Mouse (Mus musculus) embryonic stem cell, embryonic (primary cell): Measurements from ENCODE around the gene Slc35a2.

Experiments used
- CTCF ChIA-PET, 4 experiments: fragments of 300-600 bp in 2 of 4; fragments of 350-600 bp in 2 of 4; sonication (Branson Sonifier 250); formaldehyde crosslinking; loops; one replicate each; lab custom pipeline; 2022; ENCODE audit warnings: inconsistent platforms in 2 of 4; lab: Charles Lee
- POLR2A ChIA-PET, 4 experiments: fragments of 300-600 bp in 2 of 4; fragments of 350-600 bp in 2 of 4; sonication (Branson Sonifier 250); formaldehyde crosslinking; loops; one replicate each; lab custom pipeline; 2022; ENCODE audit warnings: antibody characterized with exemption in 4 of 4, inconsistent platforms in 1 of 4; lab: Charles Lee

The Slc35a2 gene

GRCm38 (mm10) chrX:7936874-7937273, 53.0 kb downstream of the Slc35a2 start:
- CTCF ChIA-PET: interaction anchor here (0.5 to 1.9 kb wide), 17 partner anchors 8 to 184 kb away, joined by 3 to 16 read pairs (median 5); partner anchors contain the start of genes Hdac6 (in 2 of the 4) and Eras (in 1 of the 4)

GRCm38 (mm10) chrX:7937667-7938066, 53.8 kb downstream of the Slc35a2 start:
- CTCF ChIA-PET: interaction anchor here in 3 of 4 experiments (0.6 to 1.9 kb wide), 10 partner anchors 9 to 184 kb away, joined by 3 to 16 read pairs (median 5); partner anchors contain the start of genes Eras (in 1 of the 3) and Hdac6 (in 1 of the 3)
- POLR2A ChIA-PET: interaction anchor here in 2 of 4 experiments (1.0 to 2.9 kb wide), 9 partner anchors 8 to 71 kb away, joined by 3 to 19 read pairs (median 5); partner anchors contain the start of genes Eras (in 2 of the 2) and Hdac6 (in 2 of the 2)

More at GRCm38 (mm10) chrX:7936874-7937273, 53.0 kb downstream of the Slc35a2 start:
- POLR2A ChIA-PET: interaction anchor here in 3 of 4 experiments (0.5 to 2.9 kb wide), 10 partner anchors 9 to 72 kb away, joined by 3 to 19 read pairs (median 4); partner anchors contain the start of genes Eras (in 2 of the 3) and Hdac6 (in 2 of the 3)
